Mouse (Mus musculus) erythroid progenitor cell, adult 5-6 weeks (primary cell): ENCODE results near the gene Prr14l. TPM values are rescaled to one million over a fixed set of nuclear protein-coding genes. Genes with fewer than 3 reads are reported as not detected.
"Not testable (repeated sequence)": the region's sequence is repeated elsewhere in the genome, so short reads cannot be mapped to it uniquely, and the experiment has no call there.

Experiments used
- ATAC-seq: replicated peaks from 2 replicates; pipeline ENCODE4 v1.8.0; 2016; ENCODE audit warnings: moderate number of reproducible peaks, mild to moderate bottlenecking, moderate TSS enrichment, inconsistent platforms; ENCODE audit not compliant: poor library complexity, low FRiP score, severe bottlenecking
- total RNA-seq, 2 experiments: library from RNA; stranded (forward) in 1 of 2; stranded (reverse) in 1 of 2; fragments of 150-400 nt in 1 of 2; fragments of 186-747, 209-891 nt in 1 of 2; gene quantifications; 2 replicates each; pipeline versions ENCODE4 v1.2.3 to v1.2.4; 2015 to 2017; ENCODE audit warnings: low replicate concordance in 2 of 2

The Prr14l gene
- total RNA-seq, 2 experiments from 2014 or later, result 39.4 to 41.9 TPM

DNA sequence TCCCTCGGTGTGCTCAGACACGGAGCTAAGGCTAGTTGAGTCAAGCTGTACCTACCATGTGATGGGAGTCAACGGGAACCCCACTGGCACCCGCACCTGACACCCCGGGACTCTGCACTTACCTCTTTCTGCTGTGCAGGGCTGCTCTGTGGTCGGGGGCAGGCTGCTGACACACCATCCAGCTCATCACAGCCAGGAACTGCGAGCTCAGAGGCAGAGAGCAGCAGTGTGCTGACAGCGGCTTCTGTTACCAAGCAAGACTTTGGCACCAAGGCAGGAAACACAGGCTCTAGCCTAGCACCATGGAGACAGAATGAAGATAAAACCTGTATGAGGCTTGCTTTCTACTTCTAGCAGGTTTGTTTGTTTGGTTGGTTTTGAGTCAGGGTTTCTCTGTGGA, 33.6 kb downstream of the Prr14l start:
- no peak for ATAC-seq

- no peak for ATAC-seq
Observed at GRCm38 (mm10) chr5:32815396-32815795, 38.7 kb downstream of the Prr14l start.

- ATAC-seq, result not testable (repeated sequence)
Observed at GRCm38 (mm10) chr5:32786454-32786853, 67.6 kb downstream of the Prr14l start.

GRCm38 (mm10) chr5:32785313-32785915, 68.6 kb downstream of the Prr14l start, which contains the start of gene Pisd:
Gene Pisd (minus strand): TSS chr5:32785646.
- ATAC-seq, result peak; percentile 100

- no peak for ATAC-seq
Observed at GRCm38 (mm10) chr5:32784726-32785125, 69.3 kb downstream of the Prr14l start.

DNA sequence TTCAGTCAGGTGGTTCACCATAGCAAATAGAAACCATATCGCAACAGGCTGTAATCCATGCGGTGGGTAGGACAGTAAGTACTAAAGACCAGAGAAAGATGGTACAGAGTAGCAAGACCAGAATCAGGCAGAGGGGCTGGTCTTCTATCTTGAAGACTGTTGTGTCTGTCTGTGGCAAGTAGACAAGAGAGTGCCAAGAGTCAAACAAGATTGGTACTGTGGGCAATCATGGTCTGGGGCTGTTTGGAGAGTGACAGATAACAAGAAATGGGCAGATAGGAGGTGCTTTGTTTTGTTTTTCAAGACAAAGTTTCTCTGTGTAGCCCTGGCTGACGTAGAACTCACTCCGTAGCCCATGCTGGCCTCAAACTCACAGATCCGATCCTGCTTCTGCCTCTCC, 72.5 kb downstream of the Prr14l start:
- no peak for ATAC-seq

GRCm38 (mm10) chr5:32778168-32778567, 75.9 kb downstream of the Prr14l start:
- no peak for ATAC-seq

GRCm38 (mm10) chr5:32772361-32772760, 81.7 kb downstream of the Prr14l start:
- no peak for ATAC-seq

DNA sequence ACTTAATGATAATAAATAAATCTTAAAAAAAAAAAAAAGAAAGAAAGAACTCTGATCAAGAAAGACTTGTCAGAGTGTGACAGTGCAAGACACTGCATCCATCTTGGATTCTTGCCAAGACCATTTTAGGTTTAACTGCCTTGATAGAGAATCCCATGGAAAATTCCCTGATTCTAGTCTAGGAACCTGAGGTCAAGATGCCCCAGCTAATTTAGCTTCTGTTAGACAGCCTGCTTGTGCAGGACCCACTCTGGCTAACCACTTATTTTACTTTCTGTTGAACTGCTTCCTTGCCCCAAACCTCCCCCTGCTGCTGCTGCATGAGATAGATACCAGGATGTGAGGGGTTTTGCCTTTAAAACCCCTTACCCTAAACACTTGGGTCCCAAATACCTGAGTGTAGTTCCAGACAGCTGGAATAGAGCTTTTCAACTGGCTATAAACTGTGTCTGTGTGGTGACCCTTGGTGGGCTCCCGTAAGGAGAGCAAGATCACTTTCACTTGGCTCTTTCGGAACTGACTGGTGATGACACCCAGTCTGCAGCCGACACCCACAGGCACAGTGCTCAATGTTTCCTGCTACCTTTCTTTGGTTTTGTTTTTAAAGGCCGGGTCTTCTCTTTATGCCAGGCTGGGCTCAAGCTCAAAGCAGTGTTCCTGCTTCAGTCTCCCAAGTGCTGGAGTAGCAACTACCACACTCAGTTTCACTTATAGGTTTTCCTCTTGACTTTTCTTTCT, 86.3 kb downstream of the Prr14l start:
- ATAC-seq, result no peak

- no peak for ATAC-seq
Observed at GRCm38 (mm10) chr5:32767004-32767403, 87.1 kb downstream of the Prr14l start.

DNA sequence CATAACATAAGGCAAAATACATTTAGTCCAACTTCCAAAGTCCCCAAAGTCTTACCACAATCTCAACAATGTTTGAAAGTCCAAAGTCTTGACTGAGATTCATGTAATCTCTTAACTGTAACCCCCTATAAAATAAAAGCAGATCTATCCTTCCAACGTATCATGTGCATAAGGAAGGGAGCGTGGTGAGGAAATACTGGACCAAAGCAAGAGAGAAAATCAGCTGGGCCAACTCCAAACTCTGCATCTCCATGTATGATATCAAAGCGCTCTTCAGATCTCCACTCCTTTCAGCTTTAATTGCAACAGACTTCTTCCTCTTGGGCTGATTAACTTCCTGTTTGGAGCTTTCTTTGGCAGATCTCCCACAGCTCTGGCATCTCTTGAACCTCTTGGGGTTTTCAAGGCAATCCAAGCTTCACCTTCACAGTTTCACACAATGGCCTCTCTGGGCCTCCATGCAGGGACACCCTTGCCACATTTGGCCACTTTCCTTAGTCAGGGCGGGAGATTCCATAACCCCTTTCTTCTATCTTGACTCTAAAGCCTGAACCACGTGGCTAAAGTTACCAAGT, 92.4 kb downstream of the Prr14l start:
- no peak for ATAC-seq

GRCm38 (mm10) chr5:32760787-32761186, 93.3 kb downstream of the Prr14l start:
- ATAC-seq, result no peak

GRCm38 (mm10) chr5:32760352-32760751, 93.7 kb downstream of the Prr14l start:
- ATAC-seq, result not testable (repeated sequence)

GRCm38 (mm10) chr5:32759662-32760061, 94.4 kb downstream of the Prr14l start:
- no peak for ATAC-seq

GRCm38 (mm10) chr5:32756141-32756540, 97.9 kb downstream of the Prr14l start:
- ATAC-seq, result no peak

GRCm38 (mm10) chr5:32751736-32752135, 102.3 kb downstream of the Prr14l start:
- no peak for ATAC-seq

DNA sequence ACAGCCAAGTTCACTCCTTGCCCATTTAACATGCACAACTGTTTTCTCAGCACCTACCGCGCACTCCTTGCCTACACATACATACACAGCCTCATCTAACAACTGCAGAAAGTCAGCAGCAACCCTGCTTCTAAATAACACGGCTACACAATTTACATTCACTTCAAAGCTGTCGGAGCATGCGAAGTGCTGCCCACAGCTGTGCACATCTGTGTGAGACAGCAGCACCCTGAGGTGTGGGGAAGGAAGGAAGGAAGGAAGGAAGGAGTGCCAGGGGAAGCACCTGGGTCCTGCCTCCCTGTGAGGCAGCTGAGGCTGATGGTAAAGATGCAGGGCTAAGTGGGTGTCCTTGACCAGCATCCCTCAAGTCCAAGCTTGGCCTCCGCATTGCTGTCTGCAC, 105.1 kb downstream of the Prr14l start:
- ATAC-seq, result no peak

GRCm38 (mm10) chr5:32747650-32748375, 106.2 kb downstream of the Prr14l start:
- ATAC-seq, result peak; percentile 61; the same call in 1 of the 2 replicates

GRCm38 (mm10) chr5:32745705-32746655, 108.1 kb downstream of the Prr14l start:
- ATAC-seq, result no peak
